Mouse (Mus musculus) limb, embryonic 14.5 days (tissue): ENCODE results near the gene Cd79b. TPM values are rescaled to one million over a fixed set of nuclear protein-coding genes. Genes with fewer than 3 reads are reported as not detected.

Experiments
- ATAC-seq: fragments of 200-750 bp; cut with Nextera tagmentation; 2 replicates; pipeline ENCODE4 v1.8.0; 2017; ENCODE audit warnings: low read depth, moderate number of reproducible peaks, moderate TSS enrichment; ENCODE audit not compliant: low FRiP score
- DNase-seq: peaks from one replicate; pipeline ENCODE4 v3.0.0-alpha.2; 2015; ENCODE audit warnings: low spot score
- H3K27ac ChIP-seq: fragments of 300-500 bp; sonication (generic); replicated peaks from 2 replicates; pipeline ENCODE4 v1.5.1; 2014; ENCODE audit warnings: low read depth, mild to moderate bottlenecking, low read length, moderate library complexity, mixed read lengths
- H3K27me3 ChIP-seq: fragments of 300-500 bp; sonication (generic); 2 replicates; pipeline ENCODE4 v1.6.1; 2014; ENCODE audit warnings: low read length, mixed read lengths; ENCODE audit not compliant: control insufficient read depth, insufficient read depth
- H3K36me3 ChIP-seq: fragments of 300-500 bp; sonication (generic); 2 replicates; pipeline ENCODE4 v1.6.1; 2014; ENCODE audit warnings: mild to moderate bottlenecking, low read length, moderate library complexity, mixed read lengths; ENCODE audit not compliant: control insufficient read depth, insufficient read depth
- H3K4me1 ChIP-seq: fragments of 300-500 bp; sonication (generic); 2 replicates; pipeline ENCODE4 v1.6.1; 2014; ENCODE audit warnings: antibody characterized with exemption, low read length, mixed read lengths; ENCODE audit not compliant: control insufficient read depth, insufficient read depth
- H3K4me2 ChIP-seq: fragments of 300-500 bp; sonication (generic); replicated peaks from 2 replicates; pipeline ENCODE4 v1.6.1; 2014; ENCODE audit warnings: low read depth, mild to moderate bottlenecking, low read length, moderate library complexity; ENCODE audit not compliant: severe bottlenecking
- H3K4me3 ChIP-seq: fragments of 300-500 bp; sonication (generic); replicated peaks from 2 replicates; pipeline ENCODE4 v1.5.1; 2014; ENCODE audit warnings: low read length
- H3K9ac ChIP-seq: fragments of 300-500 bp; sonication (generic); 2 replicates; pipeline ENCODE4 v1.6.1; 2014; ENCODE audit warnings: mild to moderate bottlenecking, low read depth, low read length, moderate library complexity; ENCODE audit not compliant: severe bottlenecking
- H3K9me3 ChIP-seq: fragments of 300-500 bp; sonication (generic); 2 replicates; pipeline ENCODE4 v1.6.1; 2016; ENCODE audit warnings: low read length; ENCODE audit not compliant: control insufficient read depth
- POLR2A ChIP-seq: fragments of 200-500 bp; IDR thresholded peaks from 2 replicates; pipeline ENCODE4 v1.8.0; 2012; ENCODE audit warnings: inconsistent platforms, mild to moderate bottlenecking, moderate library complexity, borderline replicate concordance; ENCODE audit not compliant: insufficient read depth, insufficient read length; ENCODE audit errors: extremely low read depth
- WGBS: fragments of 180-500 bp; shearing (Covaris S2); extraction: QIAGEN DNeasy Blood & Tissue Kit; methylation state at CpG from one replicate; pipeline ENCODE4 v1.1.7; 2014; 5-methylcytosine and 5-hydroxymethylcytosine counted together
- polyA plus RNA-seq, 2 experiments: library from polyadenylated mRNA; depleted of rRNA in 1 of 2; stranded (reverse) in 1 of 2; unstranded in 1 of 2; fragments of >200 nt; fragmentation: Nextera tagmentation in 1 of 2; extraction: Ambion mirVana in 1 of 2; gene quantifications; 2 replicates each; pipeline versions ENCODE4 v1.2.1 to v1.2.3; 2012 to 2014

Gene Cd79b
- polyA plus RNA-seq, 2 experiments = 2.7 to 3.0 TPM

GRCm38 (mm10) chr11:106283371-106283770 is 31.2 kb downstream of the Cd79b start:
- Histone ChIP-seq H3K4me2 (no peak overlapping the region), H3K27ac (no peak overlapping the region), H3K9me3 (no peaks in the 10 kb centered on the region), H3K27me3 (no peaks in the 10 kb centered on the region), H3K4me3 (no peak overlapping the region), H3K9ac (no peak overlapping the region), H3K4me1 (0 out of 2 replicates have a peak, but pooled peaks cover 7% of the 10 kb centered on the region), H3K36me3 (no peaks in the 10 kb centered on the region)
- no peak for ATAC-seq
- 73% methylated on average over 4 of the region's 4 CpGs for WGBS
- no peak for DNase-seq
- no peak for TF ChIP-seq POLR2A

GRCm38 (mm10) chr11:106282452-106282851 is 32.1 kb downstream of the Cd79b start:
- H3K9ac ChIP-seq = no peak overlapping the region
- 82% methylated on average over 6 of the region's 6 CpGs for whole genome bisulfite sequencing
- H3K9me3 ChIP-seq = no peaks in the 10 kb centered on the region
- H3K27ac ChIP-seq = no peak overlapping the region
- no peak for TF ChIP-seq POLR2A
- ATAC-seq (no peak), DNase-seq (no peak)
- H3K4me1 ChIP-seq = 0 out of 2 replicates have a peak, but pooled peaks cover 7% of the 10 kb centered on the region
- H3K4me2 ChIP-seq = no peak overlapping the region
- no peaks in the 10 kb centered on the region for H3K36me3 ChIP-seq
- H3K4me3 ChIP-seq = no peak overlapping the region
- H3K27me3 ChIP-seq = no peaks in the 10 kb centered on the region

- ATAC-seq (peak; percentile 61), DNase-seq (peak; percentile 91)
- H3K9me3 ChIP-seq = no peaks in the 10 kb centered on the region
- peak within 1 kb of the TSS; percentile 17 for H3K4me3 ChIP-seq
- H3K4me1 ChIP-seq = peaks cover 14% of the 10 kb centered on the region
- no peak for TF ChIP-seq POLR2A
- 3% methylated on average over 25 of the region's 25 CpGs for WGBS
- no peaks in the 10 kb centered on the region for H3K27me3 ChIP-seq
- H3K27ac ChIP-seq = peak within 1 kb of the TSS; percentile 67; the same call in 1 of the 2 replicates
- no peaks in the 10 kb centered on the region for H3K36me3 ChIP-seq
- H3K9ac ChIP-seq = peak within 1 kb of the TSS; percentile 21; the same call in 1 of the 2 replicates
- H3K4me2 ChIP-seq = peak within 1 kb of the TSS; percentile 47
These were observed 38.1 kb downstream of the Cd79b start, which contains the start of gene Tcam1 for GRCm38 (mm10) chr11:106276454-106276853. Gene Tcam1 (plus strand): TSS chr11:106276672.

- Histone ChIP-seq H3K9me3 (no peaks in the 10 kb centered on the region), H3K36me3 (no peaks in the 10 kb centered on the region), H3K27me3 (no peaks in the 10 kb centered on the region), H3K9ac (no peak overlapping the region), H3K4me3 (no peak overlapping the region), H3K27ac (peak overlapping the region; percentile 67), H3K4me2 (no peak overlapping the region), H3K4me1 (peaks cover 25% of the 10 kb centered on the region)
- ATAC-seq (no peak), DNase-seq (peak; percentile 75)
- TF ChIP-seq POLR2A = no peak
- WGBS = 34% methylated on average over 7 of the region's 7 CpGs
These were observed 39.6 kb downstream of the Cd79b start for GRCm38 (mm10) chr11:106274971-106275411.

GRCm38 (mm10) chr11:106274374-106274773 is 40.2 kb downstream of the Cd79b start:
- 67% methylated on average over 1 of the region's 1 CpGs for WGBS
- H3K4me1 ChIP-seq = peaks cover 29% of the 10 kb centered on the region
- ATAC-seq = no peak
- no peak for TF ChIP-seq POLR2A
- no peaks in the 10 kb centered on the region for H3K27me3 ChIP-seq
- H3K9me3 ChIP-seq = no peaks in the 10 kb centered on the region
- H3K4me2 ChIP-seq = no peak overlapping the region
- no peak for DNase-seq
- H3K36me3 ChIP-seq = no peaks in the 10 kb centered on the region
- peak overlapping the region; percentile 67 for H3K27ac ChIP-seq
- no peak overlapping the region for H3K4me3 ChIP-seq
- H3K9ac ChIP-seq = no peak overlapping the region
